Mouse (Mus musculus): ENCODE measurements around the gene Zfp428.
"Not testable (repeated sequence)": the region's sequence is repeated elsewhere in the genome, so short reads cannot be mapped to it uniquely, and the experiment has no call there.

Zfp428 gene

GRCm38 (mm10) chr7:24481474-24482207 is 25.2 kb upstream of the Zfp428 start, which contains the start of gene Cadm4:
Gene Cadm4 (plus strand): TSS chr7:24482023.
- DNase-seq: peak; percentile 94

- no peak for DNase-seq
These were observed 24.4 kb upstream of the Zfp428 start for GRCm38 (mm10) chr7:24482208-24483020.

GRCm38 (mm10) chr7:24483291-24483690 is 23.5 kb upstream of the Zfp428 start:
- DNase-seq: not testable (repeated sequence)

- DNase-seq: no peak
These were observed 21.3 kb upstream of the Zfp428 start for GRCm38 (mm10) chr7:24485481-24485880.

GRCm38 (mm10) chr7:24486654-24487130 is 20.1 kb upstream of the Zfp428 start:
- DNase-seq: peak; percentile 53

GRCm38 (mm10) chr7:24487403-24487802 is 19.4 kb upstream of the Zfp428 start:
- DNase-seq: peak; percentile 39

GRCm38 (mm10) chr7:24488303-24488702 is 18.5 kb upstream of the Zfp428 start:
- peak; percentile 73 for DNase-seq

GRCm38 (mm10) chr7:24499856-24500577 is 6.8 kb upstream of the Zfp428 start:
- DNase-seq: peak; percentile 45

- DNase-seq: no peak
These were observed 5.9 kb upstream of the Zfp428 start for GRCm38 (mm10) chr7:24500929-24501328.

GRCm38 (mm10) chr7:24501492-24501891 is 5.3 kb upstream of the Zfp428 start:
- no peak for DNase-seq

GRCm38 (mm10) chr7:24504004-24504403 is 2.8 kb upstream of the Zfp428 start:
- DNase-seq: peak; percentile 56

- DNase-seq: no peak
These were observed 1.9 kb upstream of the Zfp428 start for GRCm38 (mm10) chr7:24504868-24505267.

- peak; percentile 53 for DNase-seq
These were observed 1.2 kb upstream of the Zfp428 start for GRCm38 (mm10) chr7:24505447-24506064.

GRCm38 (mm10) chr7:24506065-24506459 is 744 bp upstream of the Zfp428 start:
- DNase-seq: peak; percentile 56

- DNase-seq: peak; percentile 87
These were observed 349 bp upstream of the Zfp428 start for GRCm38 (mm10) chr7:24506476-24506837.

GRCm38 (mm10) chr7:24507726-24508114 is 914 bp downstream of the Zfp428 start:
- DNase-seq: no peak

- peak; percentile 11 for DNase-seq
These were observed 5.5 kb downstream of the Zfp428 start, which contains the start of gene AC161166.1 for GRCm38 (mm10) chr7:24512355-24512754. Gene AC161166.1 (minus strand): TSS chr7:24512455.

GRCm38 (mm10) chr7:24516319-24516718 is 9.5 kb downstream of the Zfp428 start:
- DNase-seq: peak; percentile 63

GRCm38 (mm10) chr7:24517077-24517476 is 10.3 kb downstream of the Zfp428 start:
- no peak for DNase-seq

- DNase-seq: no peak
These were observed 10.8 kb downstream of the Zfp428 start for GRCm38 (mm10) chr7:24517654-24518053.

- no peak for DNase-seq
These were observed 12.3 kb downstream of the Zfp428 start for GRCm38 (mm10) chr7:24519130-24519529.

GRCm38 (mm10) chr7:24520054-24520453 is 13.2 kb downstream of the Zfp428 start:
- DNase-seq: not testable (repeated sequence)

GRCm38 (mm10) chr7:24522805-24523204 is 16.0 kb downstream of the Zfp428 start:
- no peak for DNase-seq
